Mouse (Mus musculus) hindbrain, embryonic 15.5 days (tissue): ENCODE measurements around the gene Cep85l. TPM values are rescaled to one million over a fixed set of nuclear protein-coding genes. Genes with fewer than 3 reads are reported as not detected.

Experiments used
- ATAC-seq: fragments of 200-750 bp; cut with Nextera tagmentation; 2 replicates; pipeline ENCODE4 v1.8.0; 2017; ENCODE audit warnings: low read depth, moderate number of reproducible peaks, moderate TSS enrichment; ENCODE audit not compliant: low FRiP score
- H3K27ac ChIP-seq: fragments of 300-500 bp; sonication (generic); replicated peaks from 2 replicates; pipeline ENCODE4 v1.5.1; 2015; ENCODE audit warnings: mild to moderate bottlenecking, inconsistent platforms
- H3K27me3 ChIP-seq: fragments of 300-500 bp; sonication (generic); 2 replicates; pipeline ENCODE4 v1.6.1; 2015; ENCODE audit warnings: control low read depth, inconsistent platforms
- H3K36me3 ChIP-seq: fragments of 300-500 bp; sonication (generic); 2 replicates; pipeline ENCODE4 v1.6.1; 2015; ENCODE audit warnings: control low read depth, inconsistent platforms
- H3K4me1 ChIP-seq: fragments of 300-500 bp; sonication (generic); replicated peaks from 2 replicates; pipeline ENCODE4 v1.6.1; 2015; ENCODE audit warnings: control low read depth, inconsistent platforms
- H3K4me2 ChIP-seq: fragments of 300-500 bp; sonication (generic); 2 replicates; pipeline ENCODE4 v1.6.1; 2015; ENCODE audit warnings: moderate library complexity, mild to moderate bottlenecking, inconsistent platforms
- H3K4me3 ChIP-seq: fragments of 300-500 bp; sonication (generic); 2 replicates; pipeline ENCODE4 v1.5.1; 2015; ENCODE audit warnings: mild to moderate bottlenecking, inconsistent platforms
- H3K9ac ChIP-seq: fragments of 300-500 bp; sonication (generic); 2 replicates; pipeline ENCODE4 v1.6.1; 2015; ENCODE audit warnings: inconsistent platforms
- H3K9me3 ChIP-seq: fragments of 300-500 bp; sonication (generic); 2 replicates; pipeline ENCODE4 v1.6.1; 2016; ENCODE audit warnings: control low read depth, inconsistent platforms
- WGBS: fragments of 180-500 bp; shearing (Covaris S2); methylation state at CpG from one replicate; pipeline ENCODE4 v1.1.7; 2015; 5-methylcytosine and 5-hydroxymethylcytosine counted together
- polyA plus RNA-seq: library from polyadenylated mRNA; unstranded; fragments of >200 nt; fragmentation: Nextera tagmentation; extraction: Ambion mirVana; gene quantifications from 2 replicates; pipeline ENCODE4 v1.2.1, GENCODE M21; 2015

The Cep85l gene
- polyA plus RNA-seq, 1 experiment from 2014 or later, result 5.0 TPM

- Histone ChIP-seq H3K9ac (no peak overlapping the region), H3K36me3 (no peaks in the 10 kb centered on the region), H3K27ac (peak overlapping the region; percentile 45), H3K4me3 (no peak overlapping the region), H3K4me2 (no peak overlapping the region), H3K4me1 (0 out of 2 replicates have a peak, but pooled peaks cover 5% of the 10 kb centered on the region), H3K27me3 (no peaks in the 10 kb centered on the region), H3K9me3 (no peaks in the 10 kb centered on the region)
- ATAC-seq, result no peak
- 35% methylated on average over 6 of the region's 6 CpGs for WGBS
These were observed 34.6 kb upstream of the Cep85l start for GRCm38 (mm10) chr10:53414092-53415085.

- Histone ChIP-seq H3K36me3 (no peaks in the 10 kb centered on the region), H3K9ac (no peak overlapping the region), H3K4me2 (no peak overlapping the region), H3K4me3 (no peak overlapping the region), H3K27ac (no peak overlapping the region), H3K4me1 (0 out of 2 replicates have a peak, but pooled peaks cover 5% of the 10 kb centered on the region), H3K9me3 (no peaks in the 10 kb centered on the region), H3K27me3 (no peaks in the 10 kb centered on the region)
- 89% methylated on average over 3 of the region's 3 CpGs for WGBS
- no peak for ATAC-seq
These were observed 33.2 kb upstream of the Cep85l start for GRCm38 (mm10) chr10:53412936-53413335.

- 0 out of 2 replicates have a peak, but pooled peaks cover 5% of the 10 kb centered on the region for H3K4me1 ChIP-seq
- 91% methylated on average over 2 of the region's 2 CpGs for WGBS
- H3K9me3 ChIP-seq, result no peaks in the 10 kb centered on the region
- no peak overlapping the region for H3K4me3 ChIP-seq
- H3K4me2 ChIP-seq, result no peak overlapping the region
- H3K27me3 ChIP-seq, result no peaks in the 10 kb centered on the region
- H3K36me3 ChIP-seq, result no peaks in the 10 kb centered on the region
- ATAC-seq, result no peak
- H3K9ac ChIP-seq, result no peak overlapping the region
- H3K27ac ChIP-seq, result no peak overlapping the region
These were observed 32.4 kb upstream of the Cep85l start for GRCm38 (mm10) chr10:53412165-53412564.

GRCm38 (mm10) chr10:53410831-53411230 is 31.1 kb upstream of the Cep85l start:
- Histone ChIP-seq H3K4me1 (0 out of 2 replicates have a peak, but pooled peaks cover 5% of the 10 kb centered on the region), H3K4me2 (no peak overlapping the region), H3K27ac (no peak overlapping the region), H3K4me3 (no peak overlapping the region), H3K36me3 (no peaks in the 10 kb centered on the region), H3K27me3 (no peaks in the 10 kb centered on the region), H3K9me3 (no peaks in the 10 kb centered on the region), H3K9ac (no peak overlapping the region)
- 77% methylated on average over 2 of the region's 2 CpGs for WGBS
- ATAC-seq, result no peak

GRCm38 (mm10) chr10:53407422-53407821 is 27.7 kb upstream of the Cep85l start:
- WGBS, result 80% methylated on average over 4 of the region's 4 CpGs

GRCm38 (mm10) chr10:53406845-53407244 is 27.1 kb upstream of the Cep85l start:
- WGBS, result 91% methylated on average over 2 of the region's 2 CpGs
- no peaks in the 10 kb centered on the region for H3K9me3 ChIP-seq
- no peak overlapping the region for H3K4me2 ChIP-seq
- no peak for ATAC-seq
- no peak overlapping the region for H3K4me3 ChIP-seq
- no peak overlapping the region for H3K9ac ChIP-seq
- no peaks in the 10 kb centered on the region for H3K36me3 ChIP-seq
- no peaks in the 10 kb centered on the region for H3K4me1 ChIP-seq
- no peaks in the 10 kb centered on the region for H3K27me3 ChIP-seq
- no peak overlapping the region for H3K27ac ChIP-seq

More at GRCm38 (mm10) chr10:53407422-53407821, 27.7 kb upstream of the Cep85l start:
- no peak overlapping the region for H3K4me3 ChIP-seq
- no peaks in the 10 kb centered on the region for H3K27me3 ChIP-seq
- H3K27ac ChIP-seq, result no peak overlapping the region
- no peaks in the 10 kb centered on the region for H3K4me1 ChIP-seq
- H3K36me3 ChIP-seq, result no peaks in the 10 kb centered on the region
- no peak overlapping the region for H3K9ac ChIP-seq
- no peak for ATAC-seq
- H3K9me3 ChIP-seq, result no peaks in the 10 kb centered on the region
- no peak overlapping the region for H3K4me2 ChIP-seq

GRCm38 (mm10) chr10:53402293-53402692 is 22.5 kb upstream of the Cep85l start:
- H3K27ac ChIP-seq, result no peak overlapping the region
- no peak overlapping the region for H3K4me2 ChIP-seq
- no peaks in the 10 kb centered on the region for H3K27me3 ChIP-seq
- no peak overlapping the region for H3K9ac ChIP-seq
- H3K4me1 ChIP-seq, result peaks cover 8% of the 10 kb centered on the region
- ATAC-seq, result no peak
- H3K9me3 ChIP-seq, result no peaks in the 10 kb centered on the region
- no peak overlapping the region for H3K4me3 ChIP-seq
- no peaks in the 10 kb centered on the region for H3K36me3 ChIP-seq

- WGBS, result 48% methylated on average over 3 of the region's 3 CpGs
- no peaks in the 10 kb centered on the region for H3K27me3 ChIP-seq
These were observed 19.3 kb upstream of the Cep85l start for GRCm38 (mm10) chr10:53399053-53399452.

GRCm38 (mm10) chr10:53398540-53398902 is 18.8 kb upstream of the Cep85l start:
- no peaks in the 10 kb centered on the region for H3K36me3 ChIP-seq
- no peaks in the 10 kb centered on the region for H3K9me3 ChIP-seq
- no peaks in the 10 kb centered on the region for H3K27me3 ChIP-seq
- H3K9ac ChIP-seq, result no peak overlapping the region
- H3K4me3 ChIP-seq, result no peak overlapping the region
- peak; percentile 51; the same call in 1 of the 2 replicates for ATAC-seq
- 3% methylated on average over 9 of the region's 9 CpGs for WGBS
- peaks cover 8% of the 10 kb centered on the region for H3K4me1 ChIP-seq
- peak overlapping the region; percentile 42 for H3K4me2 ChIP-seq
- peak overlapping the region; percentile 45; the same call in 1 of the 2 replicates for H3K27ac ChIP-seq

More at GRCm38 (mm10) chr10:53399053-53399452, 19.3 kb upstream of the Cep85l start:
- no peak for ATAC-seq
- peaks cover 8% of the 10 kb centered on the region for H3K4me1 ChIP-seq
- H3K4me2 ChIP-seq, result peak overlapping the region; percentile 42; the same call in 1 of the 2 replicates
- H3K9ac ChIP-seq, result no peak overlapping the region
- no peak overlapping the region for H3K27ac ChIP-seq
- no peaks in the 10 kb centered on the region for H3K9me3 ChIP-seq
- H3K4me3 ChIP-seq, result no peak overlapping the region
- no peaks in the 10 kb centered on the region for H3K36me3 ChIP-seq

- Histone ChIP-seq H3K27ac (peak overlapping the region; percentile 45; the same call in 1 of the 2 replicates), H3K36me3 (no peaks in the 10 kb centered on the region), H3K4me2 (peak overlapping the region; percentile 42), H3K4me3 (no peak overlapping the region), H3K9me3 (no peaks in the 10 kb centered on the region), H3K4me1 (peaks cover 8% of the 10 kb centered on the region), H3K27me3 (no peaks in the 10 kb centered on the region), H3K9ac (no peak overlapping the region)
- peak; percentile 56; the same call in 1 of the 2 replicates for ATAC-seq
- 58% methylated on average over 10 of the region's 10 CpGs for WGBS
These were observed 18.2 kb upstream of the Cep85l start for GRCm38 (mm10) chr10:53397846-53398539.

GRCm38 (mm10) chr10:53394923-53395629 is 15.3 kb upstream of the Cep85l start:
- H3K36me3 ChIP-seq, result no peaks in the 10 kb centered on the region
- no peak overlapping the region for H3K27ac ChIP-seq
- H3K27me3 ChIP-seq, result no peaks in the 10 kb centered on the region
- 68% methylated on average over 9 of the region's 9 CpGs for WGBS
- no peak overlapping the region for H3K4me2 ChIP-seq
- H3K4me3 ChIP-seq, result no peak overlapping the region
- peaks cover 8% of the 10 kb centered on the region for H3K4me1 ChIP-seq
- H3K9me3 ChIP-seq, result no peaks in the 10 kb centered on the region
- no peak for ATAC-seq
- no peak overlapping the region for H3K9ac ChIP-seq
